Mouse (Mus musculus) heart, embryonic 13.5 days (tissue): ENCODE measurements at regions not wholly inside any gene's neighbourhood (a gene's known extent, or its start where the extent isn't known, plus 50 kb on each side); places are given as distances from the start of the nearest gene placed in this dataset.

Experiments used
- ATAC-seq: fragments of 200-750 bp; cut with Nextera tagmentation; 2 replicates; pipeline ENCODE4 v1.8.0; 2017; ENCODE audit warnings: moderate TSS enrichment; ENCODE audit not compliant: insufficient number of reproducible peaks, low FRiP score, low TSS enrichment; ENCODE audit errors: extremely low read depth
- H3K27ac ChIP-seq: fragments of 300-500 bp; sonication (generic); replicated peaks from 2 replicates; pipeline ENCODE4 v1.5.1; 2015; ENCODE audit warnings: moderate library complexity, mild to moderate bottlenecking, inconsistent platforms
- H3K27me3 ChIP-seq: fragments of 300-500 bp; sonication (generic); replicated peaks from 2 replicates; pipeline ENCODE4 v1.6.1; 2015; ENCODE audit warnings: mild to moderate bottlenecking, inconsistent platforms
- H3K36me3 ChIP-seq: fragments of 300-500 bp; sonication (generic); 2 replicates; pipeline ENCODE4 v1.6.1; 2015; ENCODE audit warnings: mild to moderate bottlenecking, inconsistent platforms
- H3K4me1 ChIP-seq: fragments of 300-500 bp; sonication (generic); 2 replicates; pipeline ENCODE4 v1.6.1; 2015; ENCODE audit warnings: inconsistent platforms
- H3K4me2 ChIP-seq: fragments of 300-500 bp; sonication (generic); 2 replicates; pipeline ENCODE4 v1.6.1; 2015; ENCODE audit warnings: inconsistent platforms, mild to moderate bottlenecking, moderate library complexity
- H3K4me3 ChIP-seq: fragments of 300-500 bp; sonication (generic); 2 replicates; pipeline ENCODE4 v1.5.1; 2015; ENCODE audit warnings: moderate library complexity, mild to moderate bottlenecking, inconsistent platforms
- H3K9ac ChIP-seq: fragments of 300-500 bp; sonication (generic); 2 replicates; pipeline ENCODE4 v1.6.1; 2015; ENCODE audit warnings: inconsistent platforms, mild to moderate bottlenecking, moderate library complexity
- H3K9me3 ChIP-seq: fragments of 300-500 bp; sonication (generic); 2 replicates; pipeline ENCODE4 v1.6.1; 2016; ENCODE audit warnings: inconsistent platforms
- WGBS: fragments of 180-500 bp; shearing (Covaris S2); methylation state at CpG from one replicate; pipeline ENCODE4 v1.1.7; 2015; ENCODE audit warnings: mixed read lengths; 5-methylcytosine and 5-hydroxymethylcytosine counted together

- Histone ChIP-seq H3K27ac (no peak overlapping the region; the same call in 1 of the 2 replicates), H3K9me3 (no peaks in the 10 kb centered on the region), H3K9ac (no peak overlapping the region), H3K4me1 (peaks cover 30% of the 10 kb centered on the region), H3K4me2 (no peak overlapping the region), H3K27me3 (no peaks in the 10 kb centered on the region), H3K4me3 (no peak overlapping the region), H3K36me3 (no peaks in the 10 kb centered on the region)
- no peak for ATAC-seq
- whole genome bisulfite sequencing: 24% methylated on average over 3 of the region's 3 CpGs
Observed at GRCm38 (mm10) chr3:38360421-38360921, 124.2 kb downstream of the Ankrd50 start.

DNA sequence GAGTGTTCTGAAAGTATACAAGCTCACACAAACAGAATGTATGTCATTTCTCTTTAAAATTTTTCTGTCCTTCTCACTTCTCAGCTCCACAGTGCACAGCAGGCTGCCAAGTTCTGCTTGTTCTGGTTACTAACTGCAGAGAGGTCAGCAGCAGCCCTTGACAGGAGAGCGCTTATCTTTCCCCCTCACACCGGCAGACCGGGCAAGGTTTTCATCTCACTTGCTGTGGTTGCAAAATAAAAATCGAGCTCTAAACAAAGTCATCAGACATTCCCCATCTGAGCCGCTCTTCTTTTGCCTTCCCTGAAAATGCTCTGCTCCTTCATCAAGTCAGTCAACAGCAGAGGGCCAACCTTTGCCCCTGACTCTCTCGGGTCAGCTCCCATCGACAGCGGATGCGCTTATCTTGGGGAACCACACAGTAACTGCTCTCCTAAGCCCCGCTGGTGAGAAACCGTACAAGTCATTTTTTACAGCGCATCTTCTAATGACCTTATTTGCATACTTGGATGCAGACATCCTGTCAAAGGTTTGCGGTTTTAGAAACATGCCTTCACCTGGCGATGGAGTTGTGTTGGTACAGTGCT lies 126.6 kb downstream of the Ankrd50 start:
- WGBS: 9% methylated on average over 14 of the region's 14 CpGs
- Histone ChIP-seq H3K9me3 (no peaks in the 10 kb centered on the region), H3K4me1 (peaks cover 30% of the 10 kb centered on the region), H3K27me3 (no peaks in the 10 kb centered on the region), H3K27ac (peak overlapping the region; percentile 71), H3K4me3 (peak overlapping the region; percentile 28), H3K9ac (peak overlapping the region; percentile 54; the same call in 1 of the 2 replicates), H3K36me3 (no peaks in the 10 kb centered on the region), H3K4me2 (peak overlapping the region; percentile 65)
- no peak for ATAC-seq

- no peak overlapping the region for H3K4me3 ChIP-seq
- no peaks in the 10 kb centered on the region for H3K9me3 ChIP-seq
- H3K9ac ChIP-seq: no peak overlapping the region
- no peak overlapping the region for H3K4me2 ChIP-seq
- no peak overlapping the region for H3K27ac ChIP-seq
- no peaks in the 10 kb centered on the region for H3K27me3 ChIP-seq
- ATAC-seq: no peak
- H3K4me1 ChIP-seq: peaks cover 15% of the 10 kb centered on the region; the same call in 1 of the 2 replicates
- 26% methylated on average over 2 of the region's 2 CpGs for WGBS
- H3K36me3 ChIP-seq: no peaks in the 10 kb centered on the region
Observed at GRCm38 (mm10) chr3:38344283-38344682, 140.4 kb downstream of the Ankrd50 start.

DNA sequence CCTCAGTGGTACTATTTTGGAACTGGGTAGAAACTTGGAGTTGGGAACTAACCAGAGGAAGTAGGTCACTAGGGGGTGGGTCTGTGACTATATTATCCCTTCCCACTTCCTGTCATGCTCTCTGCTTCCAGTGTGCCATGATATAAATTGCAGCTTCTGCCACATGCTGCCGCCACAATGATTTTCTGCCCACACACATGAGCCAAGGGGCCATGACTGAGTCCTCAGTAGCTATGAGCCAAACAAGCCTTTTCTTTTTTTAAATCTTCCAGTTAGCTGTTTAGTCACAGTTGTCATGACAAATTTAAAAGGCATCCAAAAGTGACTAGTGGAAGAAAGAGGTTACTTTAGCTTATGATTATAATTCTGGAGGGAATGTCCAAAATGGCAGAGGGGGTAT lies 143.0 kb downstream of the Ankrd50 start:
- Histone ChIP-seq H3K9me3 (no peaks in the 10 kb centered on the region), H3K4me2 (no peak overlapping the region), H3K4me3 (no peak overlapping the region), H3K36me3 (no peaks in the 10 kb centered on the region), H3K4me1 (peaks cover 10% of the 10 kb centered on the region; the same call in 1 of the 2 replicates), H3K9ac (no peak overlapping the region), H3K27me3 (no peaks in the 10 kb centered on the region), H3K27ac (no peak overlapping the region)
- 85% methylated on average over 1 of the region's 1 CpGs for WGBS
- ATAC-seq: no peak

GRCm38 (mm10) chr3:38333321-38333910 lies 151.2 kb downstream of the Ankrd50 start:
- Histone ChIP-seq H3K27me3 (no peaks in the 10 kb centered on the region), H3K4me2 (no peak overlapping the region), H3K4me1 (peaks cover 5% of the 10 kb centered on the region), H3K4me3 (no peak overlapping the region), H3K9me3 (no peaks in the 10 kb centered on the region), H3K36me3 (no peaks in the 10 kb centered on the region), H3K9ac (no peak overlapping the region), H3K27ac (no peak overlapping the region)
- 58% methylated on average over 3 of the region's 3 CpGs for WGBS
- no peak for ATAC-seq

GRCm38 (mm10) chr3:38331169-38331568 lies 153.5 kb downstream of the Ankrd50 start:
- Histone ChIP-seq H3K27ac (no peak overlapping the region), H3K9ac (no peak overlapping the region), H3K4me1 (peaks cover 5% of the 10 kb centered on the region), H3K36me3 (no peaks in the 10 kb centered on the region), H3K27me3 (no peaks in the 10 kb centered on the region), H3K4me2 (no peak overlapping the region), H3K4me3 (no peak overlapping the region), H3K9me3 (no peaks in the 10 kb centered on the region)
- ATAC-seq: no peak

DNA sequence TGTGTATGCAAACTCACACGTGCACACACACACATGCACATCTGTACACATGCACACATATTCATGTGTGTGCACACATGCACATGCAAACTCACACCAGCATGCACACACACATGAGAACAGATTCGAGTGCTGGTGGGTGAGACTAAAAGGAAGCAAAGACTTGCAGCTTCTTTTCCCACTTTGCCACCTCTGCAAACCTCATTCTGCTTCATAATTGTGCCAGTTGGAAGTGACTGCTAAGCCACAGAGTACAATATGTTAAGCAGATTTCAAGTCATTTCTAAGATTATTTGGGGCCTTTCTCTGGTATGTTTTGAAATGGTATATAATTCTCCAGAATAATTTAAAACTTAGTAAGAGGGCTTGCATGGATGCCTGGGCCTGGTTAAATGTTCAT lies 157.4 kb downstream of the Ankrd50 start:
- Histone ChIP-seq H3K4me3 (no peak overlapping the region), H3K27ac (no peak overlapping the region), H3K36me3 (no peaks in the 10 kb centered on the region), H3K9ac (no peak overlapping the region), H3K4me1 (peaks cover 14% of the 10 kb centered on the region), H3K27me3 (no peaks in the 10 kb centered on the region), H3K9me3 (no peaks in the 10 kb centered on the region), H3K4me2 (no peak overlapping the region)
- no peak for ATAC-seq
- WGBS: 68% methylated on average over 2 of the region's 2 CpGs

GRCm38 (mm10) chr3:38326211-38326610 lies 158.4 kb downstream of the Ankrd50 start:
- H3K4me3 ChIP-seq: no peak overlapping the region
- no peak for ATAC-seq
- peaks cover 12% of the 10 kb centered on the region for H3K4me1 ChIP-seq
- H3K27me3 ChIP-seq: no peaks in the 10 kb centered on the region
- H3K4me2 ChIP-seq: no peak overlapping the region
- no peaks in the 10 kb centered on the region for H3K36me3 ChIP-seq
- H3K9me3 ChIP-seq: no peaks in the 10 kb centered on the region
- no peak overlapping the region for H3K9ac ChIP-seq
- no peak overlapping the region for H3K27ac ChIP-seq

DNA sequence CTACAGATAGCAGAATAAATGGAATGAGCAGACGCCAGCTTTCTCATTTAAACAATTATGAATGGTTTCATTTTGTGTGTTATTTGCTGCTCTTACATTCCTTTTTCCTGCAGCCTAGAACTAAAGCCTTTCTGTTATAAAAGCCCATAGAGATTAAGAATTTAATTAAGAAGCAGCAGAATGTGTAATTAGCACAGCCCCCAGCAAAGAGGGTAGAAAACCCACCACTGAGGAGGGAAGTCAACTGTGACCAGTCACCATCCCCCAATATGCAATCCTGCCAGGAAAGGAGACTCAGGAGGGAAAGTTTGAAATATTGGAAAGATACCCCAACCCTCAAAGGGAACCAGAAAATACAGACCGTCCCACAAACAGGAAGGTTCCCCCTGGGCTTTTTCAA lies 160.0 kb downstream of the Ankrd50 start:
- no peaks in the 10 kb centered on the region for H3K9me3 ChIP-seq
- 79% methylated on average over 2 of the region's 2 CpGs for WGBS

GRCm38 (mm10) chr3:38322426-38322825 lies 162.2 kb downstream of the Ankrd50 start:
- no peaks in the 10 kb centered on the region for H3K36me3 ChIP-seq
- WGBS: 65% methylated on average over 8 of the region's 8 CpGs
- ATAC-seq: no peak
- no peaks in the 10 kb centered on the region for H3K9me3 ChIP-seq
- H3K27ac ChIP-seq: 0 out of 2 replicates have a peak overlapping the region, but pooled peaks have one; percentile 12
- H3K9ac ChIP-seq: no peak overlapping the region
- peaks cover 9% of the 10 kb centered on the region for H3K4me1 ChIP-seq
- no peaks in the 10 kb centered on the region for H3K27me3 ChIP-seq
- H3K4me2 ChIP-seq: no peak overlapping the region
- no peak overlapping the region for H3K4me3 ChIP-seq

More for the DNA sequence above, 160.0 kb downstream of the Ankrd50 start:
- Histone ChIP-seq H3K4me1 (peaks cover 9% of the 10 kb centered on the region), H3K4me3 (no peak overlapping the region), H3K4me2 (no peak overlapping the region), H3K36me3 (no peaks in the 10 kb centered on the region), H3K27me3 (no peaks in the 10 kb centered on the region), H3K9ac (no peak overlapping the region), H3K27ac (no peak overlapping the region)
- no peak for ATAC-seq

- Histone ChIP-seq H3K36me3 (no peaks in the 10 kb centered on the region), H3K4me1 (peaks cover 11% of the 10 kb centered on the region), H3K4me3 (no peak overlapping the region), H3K9ac (no peak overlapping the region), H3K9me3 (no peaks in the 10 kb centered on the region), H3K27me3 (no peaks in the 10 kb centered on the region), H3K4me2 (no peak overlapping the region), H3K27ac (no peak overlapping the region)
- WGBS: 87% methylated on average over 3 of the region's 3 CpGs
- no peak for ATAC-seq
Observed at GRCm38 (mm10) chr3:38321620-38322019, 163.0 kb downstream of the Ankrd50 start.

DNA sequence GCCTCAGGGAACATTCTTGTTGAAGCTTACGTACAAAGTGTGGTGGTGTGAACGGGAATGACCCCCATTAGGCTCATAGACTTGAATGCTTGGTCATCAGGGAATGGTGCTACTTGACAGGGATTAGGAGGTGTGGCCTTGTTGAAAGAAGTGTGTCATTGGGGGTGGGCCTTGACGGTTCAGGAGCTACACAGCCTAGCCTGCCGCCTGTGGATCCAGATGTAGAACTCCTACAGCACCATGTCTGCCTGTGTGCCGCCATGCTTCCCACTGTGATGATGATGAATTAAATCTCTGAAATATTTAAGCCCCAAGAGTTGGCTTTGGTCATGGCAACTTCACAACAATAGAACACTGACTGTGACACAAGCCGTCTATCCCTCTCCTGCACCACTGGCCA lies 163.6 kb downstream of the Ankrd50 start:
- Histone ChIP-seq H3K4me2 (no peak overlapping the region), H3K4me3 (no peak overlapping the region), H3K9ac (no peak overlapping the region), H3K9me3 (no peaks in the 10 kb centered on the region), H3K4me1 (peaks cover 17% of the 10 kb centered on the region), H3K27ac (no peak overlapping the region), H3K36me3 (no peaks in the 10 kb centered on the region), H3K27me3 (no peaks in the 10 kb centered on the region)
- no peak for ATAC-seq
- 83% methylated on average over 6 of the region's 6 CpGs for WGBS
